Mouse (Mus musculus): Measurements from ENCODE around the gene Bloc1s3. TPM values are rescaled to one million over a fixed set of nuclear protein-coding genes. Genes with fewer than 3 reads are reported as not detected.
A peak's percentile ranks its signal among the peaks of the same experiment; 100 is the strongest.

Gene Bloc1s3
- polyA plus RNA-seq, 1 experiment from 2014 or later, result 1.4 TPM

DNA sequence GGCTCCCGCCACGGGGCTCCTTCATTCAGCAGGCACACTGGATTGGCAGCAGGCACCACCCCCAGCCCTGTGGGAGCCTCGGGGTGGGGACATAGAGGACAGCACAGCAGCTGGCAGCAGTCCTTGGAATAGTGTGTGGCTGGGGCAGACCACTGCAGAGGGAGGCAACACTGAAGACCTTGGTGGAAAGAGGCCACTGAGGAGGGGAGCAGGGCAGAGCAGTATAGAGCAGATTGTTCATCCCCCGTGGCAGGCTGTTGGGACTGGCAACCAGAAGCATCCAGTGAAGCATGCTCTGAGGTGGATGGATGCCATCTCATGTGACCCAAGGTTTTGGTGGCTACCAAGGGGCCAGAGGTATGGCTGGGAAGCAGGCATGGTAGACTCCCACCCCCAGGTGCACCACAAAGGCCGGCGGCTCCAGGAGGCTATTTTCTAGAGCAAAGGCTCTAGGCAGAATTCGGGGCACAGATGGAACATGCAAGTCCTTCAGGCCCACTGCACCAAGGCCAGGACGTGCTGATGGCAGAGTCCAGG, 34.1 kb upstream of the Bloc1s3 start:
- no peak overlapping the region for H3K9ac ChIP-seq (ENCODE audit: low read length)
- H3K4me1 ChIP-seq (replicated peaks; ENCODE audit: control insufficient read depth, insufficient read depth, low read length), result peaks cover 33% of the 10 kb centered on the region
- H3K36me3 ChIP-seq (ENCODE audit: control insufficient read depth, insufficient read depth, low read length), result no peaks in the 10 kb centered on the region
- H3K27ac ChIP-seq (ENCODE audit: low read length), result no peak overlapping the region
- no peak overlapping the region for H3K4me3 ChIP-seq (ENCODE audit: low read length)
- 63% methylated on average over 8 of the region's 8 CpGs for WGBS
- H3K27me3 ChIP-seq (ENCODE audit: control insufficient read depth, insufficient read depth, low read depth, low read length), result no peaks in the 10 kb centered on the region
- peak; percentile 26; the same call in 1 of the 2 replicates for ATAC-seq (ENCODE audit: low read depth)
- no peak overlapping the region for H3K4me2 ChIP-seq (ENCODE audit: low read depth, low read length)
- H3K9me3 ChIP-seq (ENCODE audit: control insufficient read depth, low read length), result no peaks in the 10 kb centered on the region

DNA sequence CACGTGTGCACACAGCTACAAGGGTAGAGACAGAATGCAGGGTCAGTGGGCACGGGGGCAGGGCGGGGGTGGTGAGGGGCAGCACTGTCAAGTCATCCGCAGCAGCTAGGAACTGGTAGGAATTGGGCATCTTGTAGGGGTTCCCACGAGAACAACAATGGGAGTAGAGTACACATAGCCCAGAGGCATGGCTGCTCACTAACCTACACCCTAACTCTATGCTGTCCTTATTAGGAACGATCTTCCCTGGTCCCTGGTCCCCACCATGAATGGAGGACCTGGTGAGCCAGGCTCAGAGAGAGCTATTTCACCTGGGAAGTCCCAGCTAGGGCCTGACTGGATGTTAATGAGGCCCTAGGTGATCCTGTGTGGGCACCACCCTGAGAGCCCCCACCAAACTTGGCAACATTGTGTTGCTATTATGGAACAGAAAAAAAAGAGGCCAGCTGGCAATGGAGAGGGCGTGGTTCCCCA, 33.6 kb upstream of the Bloc1s3 start:
- 73% methylated on average over 7 of the region's 7 CpGs for WGBS
- Histone ChIP-seq H3K4me2 (ENCODE audit: low read depth, low read length) (no peak overlapping the region), H3K36me3 (ENCODE audit: control insufficient read depth, insufficient read depth, low read length) (no peaks in the 10 kb centered on the region), H3K4me1 (replicated peaks; ENCODE audit: control insufficient read depth, insufficient read depth, low read length) (peaks cover 29% of the 10 kb centered on the region), H3K27me3 (ENCODE audit: control insufficient read depth, insufficient read depth, low read depth, low read length) (no peaks in the 10 kb centered on the region), H3K4me3 (ENCODE audit: low read length) (no peak overlapping the region), H3K9me3 (ENCODE audit: control insufficient read depth, low read length) (no peaks in the 10 kb centered on the region), H3K9ac (ENCODE audit: low read length) (no peak overlapping the region), H3K27ac (ENCODE audit: low read length) (no peak overlapping the region)
- ATAC-seq (ENCODE audit: low read depth), result no peak

DNA sequence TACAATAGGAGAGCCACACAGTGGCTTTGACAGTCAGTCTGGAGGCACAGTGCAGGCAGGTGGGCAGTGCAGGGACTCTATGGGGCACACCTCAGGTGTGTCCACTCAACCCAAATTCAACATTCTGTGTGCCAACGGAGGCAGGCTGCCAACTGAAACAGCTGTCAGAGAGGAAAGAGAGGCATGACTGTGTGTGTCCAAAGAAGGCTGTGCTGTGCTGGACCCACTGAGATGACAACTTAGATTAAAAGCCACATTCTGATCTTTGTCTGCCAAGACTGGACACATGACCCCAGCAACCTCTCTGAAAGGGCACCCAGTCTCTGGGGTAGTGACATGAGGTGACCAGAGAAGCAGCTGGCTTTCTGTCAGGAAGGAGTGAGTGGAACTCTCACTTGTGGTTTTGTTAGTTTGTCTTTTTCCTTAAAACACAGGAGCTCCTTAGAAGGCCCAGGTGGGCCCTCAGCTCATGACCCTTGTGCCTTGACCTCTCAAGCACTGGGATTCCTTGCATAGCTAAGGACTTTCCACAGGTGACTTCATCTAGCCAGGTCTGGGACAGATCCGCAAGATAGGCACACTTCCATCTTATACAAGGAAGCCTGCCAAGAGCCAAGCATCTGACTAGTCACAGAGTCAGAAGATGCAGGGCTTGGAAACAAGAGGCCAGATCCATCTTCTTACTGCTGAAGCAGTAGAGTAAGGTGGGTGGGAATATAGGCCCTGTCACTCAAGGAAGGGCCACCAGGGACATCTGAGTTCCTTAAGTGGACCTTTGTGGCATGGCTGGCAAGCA, 32.8 kb upstream of the Bloc1s3 start:
- 0 out of 2 replicates have a peak overlapping the region, but pooled peaks have one; percentile 12 for H3K27ac ChIP-seq (ENCODE audit: low read length)
- ATAC-seq (ENCODE audit: low read depth), result peak; percentile 18; the same call in 1 of the 2 replicates
- no peak overlapping the region for H3K4me2 ChIP-seq (ENCODE audit: low read depth, low read length)
- H3K9me3 ChIP-seq (ENCODE audit: control insufficient read depth, low read length), result no peaks in the 10 kb centered on the region
- no peaks in the 10 kb centered on the region for H3K36me3 ChIP-seq (ENCODE audit: control insufficient read depth, insufficient read depth, low read length)
- WGBS, result 60% methylated on average over 2 of the region's 2 CpGs
- H3K4me3 ChIP-seq (ENCODE audit: low read length), result no peak overlapping the region
- H3K27me3 ChIP-seq (ENCODE audit: control insufficient read depth, insufficient read depth, low read depth, low read length), result no peaks in the 10 kb centered on the region
- no peak overlapping the region for H3K9ac ChIP-seq (ENCODE audit: low read length)
- peaks cover 22% of the 10 kb centered on the region for H3K4me1 ChIP-seq (replicated peaks; ENCODE audit: control insufficient read depth, insufficient read depth, low read length)

DNA sequence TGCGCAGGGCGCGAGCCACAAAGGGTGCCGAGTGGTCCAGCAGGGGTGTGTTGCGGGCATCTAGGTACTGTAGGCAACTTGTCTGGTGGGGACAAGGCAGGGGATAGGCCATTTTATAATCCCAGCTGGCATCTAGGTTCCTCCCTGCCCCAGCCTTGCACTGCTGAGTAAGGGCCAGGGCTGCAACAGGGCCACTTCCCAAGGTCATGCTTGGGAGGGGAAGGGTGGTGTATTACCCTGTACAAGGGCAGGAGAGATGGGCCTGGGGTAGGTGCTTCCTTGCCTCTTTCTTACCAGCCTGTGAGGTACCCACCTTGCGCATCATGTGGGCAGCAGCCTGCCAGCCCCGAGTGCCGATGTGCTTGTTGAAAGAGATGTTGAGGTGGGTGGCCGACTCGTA, 26.5 kb upstream of the Bloc1s3 start:
- no peak overlapping the region for H3K9ac ChIP-seq (ENCODE audit: low read length)
- WGBS, result 96% methylated on average over 10 of the region's 10 CpGs
- no peaks in the 10 kb centered on the region for H3K9me3 ChIP-seq (ENCODE audit: control insufficient read depth, low read length)
- peaks cover 33% of the 10 kb centered on the region for H3K36me3 ChIP-seq (ENCODE audit: control insufficient read depth, insufficient read depth, low read length)
- no peaks in the 10 kb centered on the region for H3K4me1 ChIP-seq (replicated peaks; ENCODE audit: control insufficient read depth, insufficient read depth, low read length)
- no peak overlapping the region for H3K4me2 ChIP-seq (ENCODE audit: low read depth, low read length)
- no peak for ATAC-seq (ENCODE audit: low read depth)
- H3K27me3 ChIP-seq (ENCODE audit: control insufficient read depth, insufficient read depth, low read depth, low read length), result no peaks in the 10 kb centered on the region
- H3K4me3 ChIP-seq (ENCODE audit: low read length), result no peak overlapping the region
- no peak overlapping the region for H3K27ac ChIP-seq (ENCODE audit: low read length)

DNA sequence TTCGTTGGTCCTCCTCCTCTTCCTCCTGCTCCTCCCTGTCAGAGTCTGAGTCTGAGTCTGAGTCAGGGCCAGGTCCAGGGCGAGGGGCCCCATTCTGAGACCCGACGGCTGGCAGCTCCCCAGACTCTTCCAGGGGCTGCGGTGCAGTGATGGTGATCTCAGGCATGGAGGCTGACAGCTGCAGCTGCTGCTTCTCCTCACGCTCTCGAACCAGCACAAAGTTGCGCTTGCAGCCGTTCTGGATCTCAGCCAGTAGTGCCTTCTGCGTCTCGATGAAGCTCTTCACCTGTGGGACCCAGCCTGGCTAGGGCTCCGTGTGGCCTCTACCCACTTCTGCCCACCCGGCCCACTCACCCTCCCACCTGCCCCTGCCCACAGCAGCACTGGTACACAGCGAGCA, 24.1 kb upstream of the Bloc1s3 start:
- Histone ChIP-seq H3K27me3 (ENCODE audit: control insufficient read depth, insufficient read depth, low read depth, low read length) (no peaks in the 10 kb centered on the region), H3K9ac (ENCODE audit: low read length) (no peak overlapping the region), H3K4me1 (replicated peaks; ENCODE audit: control insufficient read depth, insufficient read depth, low read length) (no peaks in the 10 kb centered on the region), H3K4me2 (ENCODE audit: low read depth, low read length) (no peak overlapping the region), H3K9me3 (ENCODE audit: control insufficient read depth, low read length) (no peaks in the 10 kb centered on the region), H3K36me3 (ENCODE audit: control insufficient read depth, insufficient read depth, low read length) (peaks cover 33% of the 10 kb centered on the region), H3K4me3 (ENCODE audit: low read length) (no peak overlapping the region), H3K27ac (ENCODE audit: low read length) (no peak overlapping the region)
- ATAC-seq (ENCODE audit: low read depth), result no peak
- 70% methylated on average over 14 of the region's 14 CpGs for WGBS

DNA sequence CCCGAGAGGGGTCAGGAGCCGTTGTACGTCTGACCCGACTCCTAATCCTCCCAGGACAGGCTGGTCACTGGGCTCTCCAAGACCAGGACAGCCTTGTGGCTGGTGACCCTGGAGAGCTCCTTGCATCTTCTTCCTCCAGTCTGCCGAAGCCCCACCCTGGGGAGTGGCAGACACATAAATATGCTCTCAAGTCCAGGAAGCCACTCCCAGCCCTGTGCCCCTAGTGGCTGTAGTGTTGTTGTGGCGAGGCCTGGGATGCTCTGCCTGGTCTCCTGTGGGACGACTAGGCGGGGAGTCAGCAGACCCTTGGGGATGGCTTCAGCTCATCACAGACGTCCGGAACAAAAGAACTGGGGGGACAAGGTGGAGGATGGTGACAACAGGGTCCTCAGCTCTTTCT, 22.9 kb upstream of the Bloc1s3 start:
- no peaks in the 10 kb centered on the region for H3K4me1 ChIP-seq (replicated peaks; ENCODE audit: control insufficient read depth, insufficient read depth, low read length)
- no peaks in the 10 kb centered on the region for H3K27me3 ChIP-seq (ENCODE audit: control insufficient read depth, insufficient read depth, low read depth, low read length)
- H3K9me3 ChIP-seq (ENCODE audit: control insufficient read depth, low read length), result no peaks in the 10 kb centered on the region
- no peak overlapping the region for H3K9ac ChIP-seq (ENCODE audit: low read length)
- peaks cover 33% of the 10 kb centered on the region for H3K36me3 ChIP-seq (ENCODE audit: control insufficient read depth, insufficient read depth, low read length)
- no peak overlapping the region for H3K4me3 ChIP-seq (ENCODE audit: low read length)
- no peak overlapping the region for H3K4me2 ChIP-seq (ENCODE audit: low read depth, low read length)
- H3K27ac ChIP-seq (ENCODE audit: low read length), result no peak overlapping the region
- ATAC-seq (ENCODE audit: low read depth), result no peak
- 67% methylated on average over 10 of the region's 10 CpGs for WGBS

DNA sequence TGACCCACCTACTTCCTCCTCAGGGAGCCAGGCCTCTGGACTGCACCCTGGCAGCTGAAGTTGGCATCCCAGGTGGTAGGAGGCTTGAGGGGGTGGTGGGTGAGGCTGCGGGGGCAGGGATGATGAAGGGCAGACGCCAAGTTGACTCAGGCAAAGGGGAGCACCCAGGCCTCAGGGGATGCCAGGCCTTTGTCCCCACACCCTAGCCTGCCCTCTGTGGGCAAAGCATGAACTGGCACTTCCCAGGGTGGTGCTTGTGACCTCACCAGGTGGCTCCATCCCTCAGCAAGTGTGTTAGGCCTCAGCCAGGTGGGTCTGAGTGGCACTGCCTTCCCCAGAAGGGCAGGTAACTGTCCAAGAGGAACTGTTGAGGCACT, 16.9 kb upstream of the Bloc1s3 start:
- Histone ChIP-seq H3K36me3 (ENCODE audit: control insufficient read depth, insufficient read depth, low read length) (peaks cover 4% of the 10 kb centered on the region; the same call in 1 of the 2 replicates), H3K27ac (ENCODE audit: low read length) (no peak overlapping the region), H3K27me3 (ENCODE audit: control insufficient read depth, insufficient read depth, low read depth, low read length) (peaks cover 52% of the 10 kb centered on the region), H3K4me3 (ENCODE audit: low read length) (no peak overlapping the region), H3K9ac (ENCODE audit: low read length) (no peak overlapping the region), H3K4me1 (replicated peaks; ENCODE audit: control insufficient read depth, insufficient read depth, low read length) (peaks cover 18% of the 10 kb centered on the region), H3K4me2 (ENCODE audit: low read depth, low read length) (no peak overlapping the region), H3K9me3 (ENCODE audit: control insufficient read depth, low read length) (no peaks in the 10 kb centered on the region)
- ATAC-seq (ENCODE audit: low read depth), result no peak
- 76% methylated on average over 2 of the region's 2 CpGs for WGBS

DNA sequence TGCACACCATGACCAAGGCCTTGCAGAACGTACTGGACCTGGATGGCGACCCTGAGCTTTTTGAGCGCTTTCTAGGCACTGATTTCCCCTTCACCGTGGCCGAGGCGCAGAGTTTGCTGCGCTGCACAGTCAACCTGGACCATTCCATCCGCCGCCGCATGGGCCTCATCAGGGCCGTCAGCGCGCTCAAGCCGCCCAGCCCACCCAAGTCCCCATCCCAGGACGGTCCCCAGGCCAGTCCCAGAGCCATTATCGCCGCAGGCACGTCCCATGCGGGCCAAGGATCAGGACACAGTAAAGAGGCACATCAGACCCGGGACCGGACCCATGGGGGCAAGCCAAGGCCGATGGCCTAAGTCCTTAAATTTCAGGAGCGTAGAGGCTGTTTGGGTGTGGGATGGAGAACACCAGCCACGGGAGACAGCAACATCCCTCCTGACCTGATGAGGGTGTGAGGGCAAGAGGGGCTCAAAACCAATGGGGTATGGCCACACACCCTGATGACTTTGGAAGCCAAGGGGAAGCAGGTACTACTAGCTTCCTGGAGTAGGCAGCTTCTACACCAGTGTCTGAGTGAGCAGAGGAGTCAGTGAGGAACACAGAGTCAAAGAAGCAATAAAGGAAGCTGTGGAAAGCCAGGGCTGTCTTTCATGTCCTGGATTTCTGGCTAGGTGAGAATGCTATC, 16.4 kb upstream of the Bloc1s3 start:
- Histone ChIP-seq H3K4me2 (ENCODE audit: low read depth, low read length) (peak overlapping the region; percentile 68), H3K4me3 (ENCODE audit: low read length) (peak overlapping the region; percentile 44), H3K27me3 (ENCODE audit: control insufficient read depth, insufficient read depth, low read depth, low read length) (peaks cover 58% of the 10 kb centered on the region), H3K9me3 (ENCODE audit: control insufficient read depth, low read length) (no peaks in the 10 kb centered on the region), H3K27ac (ENCODE audit: low read length) (no peak overlapping the region), H3K36me3 (ENCODE audit: control insufficient read depth, insufficient read depth, low read length) (no peaks in the 10 kb centered on the region), H3K4me1 (replicated peaks; ENCODE audit: control insufficient read depth, insufficient read depth, low read length) (peaks cover 22% of the 10 kb centered on the region), H3K9ac (ENCODE audit: low read length) (peak overlapping the region; percentile 51)
- peak; percentile 16; the same call in 1 of the 2 replicates for ATAC-seq (ENCODE audit: low read depth)
- WGBS, result 12% methylated on average over 24 of the region's 24 CpGs

DNA sequence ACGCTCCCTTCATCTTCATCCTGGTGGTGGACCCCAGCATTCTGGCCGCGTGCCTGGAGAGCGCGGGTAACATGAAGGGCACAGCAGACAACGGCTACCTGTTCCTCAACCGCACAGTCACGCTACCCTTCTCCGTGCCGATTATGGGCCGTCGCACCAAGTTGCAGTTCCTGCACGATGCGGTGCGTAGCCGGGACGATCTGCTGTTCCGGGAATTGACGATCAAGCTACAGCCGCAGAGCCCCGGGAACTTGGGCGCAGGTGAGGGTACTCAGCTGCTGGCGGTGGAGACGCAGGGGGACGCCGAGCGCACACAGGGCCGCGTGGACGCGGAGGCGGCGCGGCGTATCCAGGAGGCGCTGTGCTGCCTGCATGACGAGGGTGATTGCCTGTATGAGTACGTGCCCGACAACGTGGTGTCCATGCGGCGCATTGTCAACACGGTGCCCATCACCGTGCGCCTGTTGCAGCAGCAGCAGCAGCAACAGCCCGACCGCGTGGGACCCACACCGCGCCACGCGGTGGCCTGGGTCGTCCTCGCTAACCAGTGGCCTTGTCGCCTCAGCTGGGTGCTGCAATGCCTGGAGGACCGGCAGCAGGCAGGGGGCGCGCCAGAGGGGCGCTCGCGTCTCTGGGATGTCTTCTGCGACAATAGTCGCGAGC, 15.7 kb upstream of the Bloc1s3 start:
- no peak overlapping the region for H3K27ac ChIP-seq (ENCODE audit: low read length)
- peak overlapping the region; percentile 44 for H3K4me3 ChIP-seq (ENCODE audit: low read length)
- peak; percentile 57 for ATAC-seq (ENCODE audit: low read depth)
- H3K9ac ChIP-seq (ENCODE audit: low read length), result peak overlapping the region; percentile 51
- peaks cover 22% of the 10 kb centered on the region for H3K4me1 ChIP-seq (replicated peaks; ENCODE audit: control insufficient read depth, insufficient read depth, low read length)
- WGBS, result under 1% methylated on average over 63 of the region's 64 CpGs
- no peaks in the 10 kb centered on the region for H3K9me3 ChIP-seq (ENCODE audit: control insufficient read depth, low read length)
- H3K27me3 ChIP-seq (ENCODE audit: control insufficient read depth, insufficient read depth, low read depth, low read length), result peaks cover 65% of the 10 kb centered on the region
- H3K4me2 ChIP-seq (ENCODE audit: low read depth, low read length), result peak overlapping the region; percentile 68
- no peaks in the 10 kb centered on the region for H3K36me3 ChIP-seq (ENCODE audit: control insufficient read depth, insufficient read depth, low read length)
